Mouse (Mus musculus) erythroblast, embryonic 14.5 days (primary cell): Measurements from ENCODE around the gene Zfyve9. TPM values are rescaled to one million over a fixed set of nuclear protein-coding genes. Genes with fewer than 3 reads are reported as not detected.

ENCODE experiments used
- H3K27me3 ChIP-seq: 2 replicates; pipeline ENCODE4 v1.6.1; 2012; ENCODE audit warnings: inconsistent platforms; ENCODE audit not compliant: control insufficient read depth
- H3K36me3 ChIP-seq: 2 replicates; pipeline ENCODE4 v1.6.1; 2012; ENCODE audit warnings: mild to moderate bottlenecking, inconsistent platforms; ENCODE audit not compliant: control insufficient read depth
- H3K4me1 ChIP-seq: 2 replicates; pipeline ENCODE4 v1.6.1; 2012; ENCODE audit warnings: inconsistent platforms; ENCODE audit not compliant: control insufficient read depth
- H3K4me3 ChIP-seq: replicated peaks from 2 replicates; pipeline ENCODE3; 2012; ENCODE audit warnings: moderate library complexity, mild to moderate bottlenecking, inconsistent platforms
- H3K9me3 ChIP-seq: 2 replicates; pipeline ENCODE4 v1.6.1; 2012; ENCODE audit warnings: low read length, inconsistent platforms, mixed read lengths; ENCODE audit not compliant: control insufficient read depth
- GATA1 ChIP-seq: IDR thresholded peaks from 2 replicates; pipeline ENCODE4 v1.6.1; 2012; ENCODE audit warnings: low read length, inconsistent platforms, mixed read lengths
- TAL1 ChIP-seq: IDR thresholded peaks from 3 replicates; pipeline ENCODE4 v1.6.1; 2012; ENCODE audit warnings: low read length, inconsistent platforms, mixed read lengths
- polyA plus RNA-seq: library from polyadenylated mRNA; stranded (reverse); fragments of >175 nt; gene quantifications from 2 replicates; pipeline ENCODE4 v1.2.3, GENCODE M21; 2012

Gene Zfyve9
- polyA plus RNA-seq, 1 experiment = not detected

DNA sequence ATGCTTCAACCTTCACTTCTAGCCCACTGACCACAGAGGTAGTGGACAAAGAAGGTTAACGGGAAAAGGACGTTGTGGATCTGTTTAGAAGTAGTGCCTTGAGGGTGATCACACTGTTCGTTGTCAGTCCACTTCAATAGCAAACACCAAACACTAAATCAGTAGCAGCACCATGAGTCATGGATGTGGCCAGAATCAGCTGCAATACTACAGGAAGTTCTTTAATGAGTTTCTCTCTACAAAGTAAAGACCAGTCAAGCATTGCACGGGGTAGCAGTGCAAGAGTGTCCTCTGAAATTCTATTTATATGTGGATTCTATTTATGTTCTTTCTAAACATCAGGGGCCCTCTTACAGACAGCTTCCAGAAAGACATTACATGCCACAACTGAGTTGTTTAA lies 182.3 kb downstream of the Zfyve9 start:
- no peaks in the 10 kb centered on the region; the same call in 1 of the 2 replicates for H3K4me1 ChIP-seq
- H3K36me3 ChIP-seq = peaks cover 93% of the 10 kb centered on the region

DNA sequence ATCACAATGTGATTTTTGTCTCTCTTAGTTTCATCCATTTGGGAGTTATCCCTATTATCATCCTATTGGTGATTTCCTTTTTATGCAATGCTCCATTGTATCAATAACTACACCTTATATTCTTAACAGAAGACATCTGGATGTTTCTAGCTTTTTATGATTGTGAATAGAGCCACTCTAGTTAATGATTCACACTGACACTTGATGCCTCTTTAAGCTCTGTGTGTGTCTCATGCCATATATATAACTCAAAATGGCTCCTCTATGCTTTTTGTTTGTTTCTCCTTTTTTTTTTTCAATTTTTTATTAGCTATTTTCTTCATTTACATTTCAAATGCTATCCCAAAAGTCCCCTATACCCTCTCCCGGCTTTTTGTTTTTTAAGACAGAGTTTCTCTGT lies 184.8 kb downstream of the Zfyve9 start:
- Histone ChIP-seq H3K27me3 (no peaks in the 10 kb centered on the region), H3K9me3 (no peaks in the 10 kb centered on the region), H3K4me3 (no peak overlapping the region), H3K36me3 (peaks cover 97% of the 10 kb centered on the region), H3K4me1 (peaks cover 3% of the 10 kb centered on the region)
- TF ChIP-seq TAL1 (no peak), GATA1 (no peak)

More for the DNA sequence above, 182.3 kb downstream of the Zfyve9 start:
- Histone ChIP-seq H3K27me3 (no peaks in the 10 kb centered on the region), H3K9me3 (no peaks in the 10 kb centered on the region), H3K4me3 (no peak overlapping the region)
- TF ChIP-seq GATA1 (no peak), TAL1 (no peak)

DNA sequence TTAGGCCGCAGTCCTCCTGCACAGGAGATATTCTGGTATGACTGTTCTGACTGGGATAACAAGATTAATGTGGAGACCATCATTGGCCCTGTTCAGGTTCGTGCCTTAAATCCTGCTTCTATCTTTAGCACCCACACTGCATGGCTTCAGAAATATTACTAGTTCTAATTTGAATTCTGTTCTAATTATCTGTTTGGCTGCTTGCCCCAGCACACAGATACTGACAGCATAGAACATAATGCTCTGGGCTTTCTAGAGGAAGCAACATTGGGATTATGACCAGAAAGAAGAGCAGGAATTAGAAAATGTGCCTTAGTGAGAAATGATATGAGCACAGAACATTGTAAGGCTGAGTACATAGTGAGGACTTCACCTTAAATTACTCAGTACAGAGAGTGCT lies 187.2 kb downstream of the Zfyve9 start:
- Histone ChIP-seq H3K9me3 (no peaks in the 10 kb centered on the region), H3K4me3 (no peak overlapping the region), H3K27me3 (no peaks in the 10 kb centered on the region), H3K4me1 (peaks cover 11% of the 10 kb centered on the region), H3K36me3 (peaks cover 98% of the 10 kb centered on the region)
- TF ChIP-seq TAL1 (no peak), GATA1 (no peak)

Other genes starting within 250 kb of the Zfyve9 start
- gene Prpf38a, start 201.5 kb downstream of the Zfyve9 start, polyA plus RNA-seq = 0.38 and 0.47 TPM in 2 replicates
- gene Orc1, start 201.4 kb downstream of the Zfyve9 start, polyA plus RNA-seq = 1.0 and 1.3 TPM in 2 replicates
- gene Cc2d1b, start 160.9 kb downstream of the Zfyve9 start, polyA plus RNA-seq = 2.5 and 2.6 TPM in 2 replicates
- not detected in 2 replicates for gene 3110021N24Rik, start 61.1 kb downstream of the Zfyve9 start, polyA plus RNA-seq
- gene Btf3l4, start 52.8 kb upstream of the Zfyve9 start, polyA plus RNA-seq = 0.32 and 0.61 TPM in 2 replicates
- gene Txndc12, start 53.8 kb upstream of the Zfyve9 start, polyA plus RNA-seq = 0.05 and 0.11 TPM in 2 replicates
- gene Kti12, start 67.0 kb upstream of the Zfyve9 start, polyA plus RNA-seq = 3.2 and 3.6 TPM in 2 replicates
- not detected in 2 replicates for gene A730015C16Rik, start 67.8 kb upstream of the Zfyve9 start, polyA plus RNA-seq
- 0.19 TPM in 1 of 2 replicates, not detected in the other for gene Rab3b, start 98.3 kb upstream of the Zfyve9 start, polyA plus RNA-seq
- gene Nrd1, start 219.9 kb upstream of the Zfyve9 start, polyA plus RNA-seq = 3.9 and 4.5 TPM in 2 replicates